ENCODE assay signal across 8 mouse cellular contexts in the genomic region with DNA sequence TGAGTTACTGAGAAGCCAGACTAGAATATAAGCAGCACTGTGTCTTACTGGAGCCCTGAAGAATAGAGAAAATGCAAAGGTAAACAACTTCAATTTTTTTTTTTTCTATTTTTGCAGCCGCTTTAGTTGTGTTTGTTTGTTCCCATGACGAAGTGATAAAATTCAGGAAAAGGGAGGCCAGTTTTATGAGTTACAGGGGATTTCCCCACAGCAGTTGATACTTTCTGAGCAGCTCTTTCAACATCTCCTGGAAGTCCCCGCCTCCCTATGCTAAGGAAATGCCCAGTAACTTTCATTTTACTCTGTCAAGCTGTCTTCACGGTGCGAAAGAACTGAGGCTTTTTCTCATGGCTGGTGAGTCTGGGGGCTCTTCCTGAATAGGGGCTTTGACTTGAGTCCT. TPM values are rescaled to one million over a fixed set of nuclear protein-coding genes. Genes with fewer than 3 reads are reported as not detected.
A peak's percentile ranks its signal among the peaks of the same experiment; 100 is the strongest.
DNase-seq lines count a peak whose midpoint lies in the region; ATAC-seq lines count a peak whose summit lies in the region.

A gene (plus strand): TSS at position 268 of the 400 bp plus-strand sequence.

- peak within 1 kb of the TSS; percentile 62 for H3K4me3 ChIP-seq in brown adipose tissue, adult 24 weeks (ENCODE audit: insufficient read depth, low read depth, low read length)

- H3K27ac ChIP-seq in brown adipose tissue, adult 24 weeks (replicated peaks; ENCODE audit: low read depth, low read length), result no peak within 1 kb of the TSS

- DNase-seq in adrenal gland, adult 2 months, result peak; percentile 40
- no peak for DNase-seq in adrenal gland, postnatal 14 days
- DNase-seq in kidney, adult 9 months, result peak; percentile 22
- no peak for DNase-seq in frontal cortex, postnatal 14 days (ENCODE audit: low spot score in 2 of 2)
- DNase-seq in ovary, adult 18-20 months (ENCODE audit: low spot score), result no peak
- DNase-seq in right cerebral cortex, adult 2 months (ENCODE audit: low spot score in 2 of 2), result no peak

- peak; percentile 92 for ATAC-seq in megakaryocyte, adult 5-6 weeks (ENCODE audit: poor library complexity, severe bottlenecking)

- no peaks in the 10 kb centered on the region; the same call in 1 of the 2 replicates for H3K4me1 ChIP-seq in brown adipose tissue, adult 24 weeks (ENCODE audit: control insufficient read depth, insufficient read depth, insufficient read length, low read length)

RNA-seq across cellular contexts. Expression of the gene that starts here (rescaled TPM):
- 1 to 10 TPM; 3.7 to 4.8 TPM for total RNA-seq in adrenal gland, adult 2 months (2021)
- 0.27 and 0.55 TPM in 2 replicates for polyA plus RNA-seq in adrenal gland, adult 2 months (2012; rRNA removed)
- total RNA-seq in adrenal gland, postnatal 14 days (2021), result 3.6 and 5.2 TPM in 2 replicates
- polyA plus RNA-seq in brown adipose tissue, adult 24 weeks (2012; ENCODE audit: insufficient read depth, insufficient read length, missing spikeins), result 1.4 and 1.6 TPM in 2 replicates
- total RNA-seq in megakaryocyte, adult 5-6 weeks (2015), result 36.7 and 46.9 TPM in 2 replicates
- 31.6 and 42.1 TPM in 2 replicates for total RNA-seq in megakaryocyte, adult 5-6 weeks (2017)

Comparison
In these comparisons a context has a peak if more than half of its experiments do, and no peak if none do; other contexts are left out.
1. DNase-seq: peak in adrenal gland, adult 2 months (single experiment) and kidney, adult 9 months (single experiment); none in adrenal gland, postnatal 14 days (single experiment), frontal cortex, postnatal 14 days (0 of 2), ovary, adult 18-20 months (single experiment) and right cerebral cortex, adult 2 months (0 of 2).